Mouse (Mus musculus): Measurements from ENCODE around the gene Slc35b3. TPM values are rescaled to one million over a fixed set of nuclear protein-coding genes. Genes with fewer than 3 reads are reported as not detected.
A peak's percentile ranks its signal among the peaks of the same experiment; 100 is the strongest.

Gene Slc35b3
- polyA plus RNA-seq, 1 experiment from 2014 or later = 42.8 TPM

GRCm38 (mm10) chr13:38971047-38971446 is 10.4 kb upstream of the Slc35b3 start:
- 73% methylated on average over 4 of the region's 4 CpGs for WGBS
- no peak overlapping the region for H3K4me2 ChIP-seq

DNA sequence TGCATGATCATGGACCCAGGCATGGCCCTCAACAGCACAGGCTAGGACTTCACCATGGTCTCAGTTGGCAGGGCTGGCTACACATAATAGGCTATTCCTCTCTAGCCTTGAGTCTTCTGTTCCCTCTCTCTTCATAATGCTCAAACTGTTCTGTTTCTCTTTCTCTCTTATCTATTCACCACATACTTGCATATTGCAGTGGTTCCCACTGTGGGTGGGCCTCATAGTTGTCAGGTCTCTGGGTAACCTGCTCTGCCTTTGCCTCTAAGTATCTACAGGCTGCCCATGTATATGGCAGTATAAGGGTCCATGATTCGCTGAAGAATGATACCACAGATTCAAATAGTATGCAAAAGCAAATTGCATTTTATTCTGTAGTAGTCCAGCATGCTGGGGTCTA is 6.8 kb upstream of the Slc35b3 start:
- no peak overlapping the region for H3K4me3 ChIP-seq (replicated peaks)
- H3K27ac ChIP-seq = no peak overlapping the region
- no peaks in the 10 kb centered on the region for H3K4me1 ChIP-seq
- H3K27me3 ChIP-seq (replicated peaks) = no peaks in the 10 kb centered on the region
- H3K36me3 ChIP-seq = no peaks in the 10 kb centered on the region
- no peak for ATAC-seq (ENCODE audit: insufficient read depth, low FRiP score, low read depth)
- no peak overlapping the region for H3K4me2 ChIP-seq
- WGBS = 84% methylated on average over 1 of the region's 1 CpGs
- no peaks in the 10 kb centered on the region for H3K9me3 ChIP-seq
- H3K9ac ChIP-seq = no peak overlapping the region

More at GRCm38 (mm10) chr13:38971047-38971446, 10.4 kb upstream of the Slc35b3 start:
- Histone ChIP-seq H3K4me3 (replicated peaks) (no peak overlapping the region), H3K9me3 (no peaks in the 10 kb centered on the region), H3K27me3 (replicated peaks) (no peaks in the 10 kb centered on the region), H3K4me1 (no peaks in the 10 kb centered on the region), H3K36me3 (no peaks in the 10 kb centered on the region), H3K9ac (no peak overlapping the region), H3K27ac (no peak overlapping the region)
- ATAC-seq (ENCODE audit: insufficient read depth, low FRiP score, low read depth) = no peak

GRCm38 (mm10) chr13:38966922-38967448 is 6.3 kb upstream of the Slc35b3 start:
- Histone ChIP-seq H3K4me1 (no peaks in the 10 kb centered on the region), H3K4me2 (no peak overlapping the region), H3K27ac (no peak overlapping the region), H3K4me3 (replicated peaks) (no peak overlapping the region), H3K9ac (no peak overlapping the region), H3K9me3 (no peaks in the 10 kb centered on the region), H3K27me3 (replicated peaks) (no peaks in the 10 kb centered on the region), H3K36me3 (no peaks in the 10 kb centered on the region)
- 87% methylated on average over 2 of the region's 2 CpGs for WGBS
- ATAC-seq (ENCODE audit: insufficient read depth, low FRiP score, low read depth) = no peak

GRCm38 (mm10) chr13:38962771-38963170 is 2.1 kb upstream of the Slc35b3 start:
- 68% methylated on average over 2 of the region's 2 CpGs for WGBS

DNA sequence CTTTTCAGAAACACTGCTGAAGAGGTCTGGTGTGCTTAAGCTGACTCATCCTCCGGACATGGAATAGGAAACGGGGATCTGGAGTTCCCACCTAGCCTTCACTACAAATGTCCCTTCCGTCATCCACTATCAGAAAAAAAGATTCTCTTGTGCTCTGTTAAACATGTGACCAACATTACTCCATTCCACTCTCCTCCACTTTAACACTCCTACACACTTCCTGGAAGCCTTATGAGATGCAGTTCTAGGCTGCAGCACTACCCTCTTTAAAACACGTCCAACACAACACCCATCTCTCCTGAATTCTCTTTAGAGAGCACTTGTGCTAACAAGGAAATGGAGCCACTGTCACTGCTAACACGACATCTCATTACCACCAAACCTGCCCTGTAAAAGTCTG is 2.6 kb downstream of the Slc35b3 start:
- H3K27ac ChIP-seq = peak overlapping the region; percentile 36; the same call in 1 of the 2 replicates
- 59% methylated on average over 5 of the region's 5 CpGs for WGBS
- no peak overlapping the region for H3K9ac ChIP-seq
- peaks cover 11% of the 10 kb centered on the region; the same call in 1 of the 2 replicates for H3K36me3 ChIP-seq
- no peak for ATAC-seq (ENCODE audit: insufficient read depth, low FRiP score, low read depth)
- no peaks in the 10 kb centered on the region for H3K27me3 ChIP-seq (replicated peaks)
- H3K4me1 ChIP-seq = peaks cover 17% of the 10 kb centered on the region
- no peaks in the 10 kb centered on the region for H3K9me3 ChIP-seq
- H3K4me2 ChIP-seq = peak overlapping the region; percentile 20; the same call in 1 of the 2 replicates
- no peak overlapping the region; the same call in 1 of the 2 replicates for H3K4me3 ChIP-seq (replicated peaks)

More at GRCm38 (mm10) chr13:38962771-38963170, 2.1 kb upstream of the Slc35b3 start:
- H3K4me2 ChIP-seq = no peak overlapping the region
- no peak overlapping the region for H3K27ac ChIP-seq
- H3K36me3 ChIP-seq = no peaks in the 10 kb centered on the region
- H3K27me3 ChIP-seq (replicated peaks) = no peaks in the 10 kb centered on the region
- H3K4me3 ChIP-seq (replicated peaks) = no peak overlapping the region
- no peaks in the 10 kb centered on the region for H3K9me3 ChIP-seq
- H3K4me1 ChIP-seq = peaks cover 15% of the 10 kb centered on the region
- no peak overlapping the region for H3K9ac ChIP-seq
- ATAC-seq (ENCODE audit: insufficient read depth, low FRiP score, low read depth) = no peak

- Histone ChIP-seq H3K9ac (no peak overlapping the region), H3K27ac (no peak overlapping the region), H3K4me3 (replicated peaks) (no peak overlapping the region), H3K36me3 (peaks cover 12% of the 10 kb centered on the region), H3K4me1 (no peaks in the 10 kb centered on the region), H3K4me2 (no peak overlapping the region), H3K27me3 (replicated peaks) (no peaks in the 10 kb centered on the region), H3K9me3 (no peaks in the 10 kb centered on the region)
- ATAC-seq (ENCODE audit: insufficient read depth, low FRiP score, low read depth) = no peak
- 75% methylated on average over 3 of the region's 3 CpGs for WGBS
These were observed 14.2 kb downstream of the Slc35b3 start for GRCm38 (mm10) chr13:38946296-38947012.

- Histone ChIP-seq H3K9me3 (no peaks in the 10 kb centered on the region), H3K27ac (no peak overlapping the region), H3K36me3 (peaks cover 12% of the 10 kb centered on the region), H3K27me3 (replicated peaks) (no peaks in the 10 kb centered on the region), H3K4me1 (no peaks in the 10 kb centered on the region), H3K4me2 (no peak overlapping the region), H3K9ac (no peak overlapping the region), H3K4me3 (replicated peaks) (no peak overlapping the region)
- ATAC-seq (ENCODE audit: insufficient read depth, low FRiP score, low read depth) = no peak
- 60% methylated on average over 1 of the region's 1 CpGs for WGBS
These were observed 14.9 kb downstream of the Slc35b3 start for GRCm38 (mm10) chr13:38945767-38946166.

DNA sequence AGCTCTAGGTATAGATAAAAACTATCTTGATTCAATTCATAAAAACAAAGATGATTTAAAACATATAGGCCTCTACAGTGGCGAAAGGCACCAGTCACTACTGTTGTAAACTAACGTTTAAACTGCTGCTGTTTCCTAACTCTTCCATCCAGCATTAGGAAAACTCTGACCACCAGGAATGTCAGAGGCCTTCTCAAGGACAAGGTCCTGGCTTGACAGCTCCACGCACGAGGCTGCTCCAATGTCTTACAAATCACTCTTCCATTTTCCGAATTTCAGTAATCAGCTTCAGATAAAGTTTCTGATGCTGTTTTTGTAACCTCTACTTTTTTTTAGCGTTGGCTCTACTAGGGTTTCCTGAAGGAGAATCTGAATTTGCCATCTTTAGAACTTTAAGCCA is 15.7 kb downstream of the Slc35b3 start:
- Histone ChIP-seq H3K4me3 (replicated peaks) (no peak overlapping the region), H3K27me3 (replicated peaks) (no peaks in the 10 kb centered on the region), H3K27ac (no peak overlapping the region), H3K4me1 (no peaks in the 10 kb centered on the region), H3K9me3 (no peaks in the 10 kb centered on the region), H3K4me2 (no peak overlapping the region), H3K9ac (no peak overlapping the region), H3K36me3 (peaks cover 12% of the 10 kb centered on the region)
- ATAC-seq (ENCODE audit: insufficient read depth, low FRiP score, low read depth) = no peak
- WGBS = 86% methylated on average over 6 of the region's 6 CpGs

- no peaks in the 10 kb centered on the region for H3K4me1 ChIP-seq
- H3K4me3 ChIP-seq (replicated peaks) = no peak overlapping the region
- WGBS = 82% methylated on average over 4 of the region's 4 CpGs
- ATAC-seq (ENCODE audit: insufficient read depth, low FRiP score, low read depth) = no peak
- H3K9ac ChIP-seq = no peak overlapping the region
- H3K4me2 ChIP-seq = no peak overlapping the region
- H3K9me3 ChIP-seq = no peaks in the 10 kb centered on the region
- H3K36me3 ChIP-seq = peaks cover 19% of the 10 kb centered on the region; the same call in 1 of the 2 replicates
- no peaks in the 10 kb centered on the region for H3K27me3 ChIP-seq (replicated peaks)
- no peak overlapping the region for H3K27ac ChIP-seq
These were observed 18.9 kb downstream of the Slc35b3 start for GRCm38 (mm10) chr13:38941786-38942185.

- Histone ChIP-seq H3K36me3 (peaks cover 22% of the 10 kb centered on the region), H3K27me3 (replicated peaks) (no peaks in the 10 kb centered on the region), H3K9me3 (no peaks in the 10 kb centered on the region), H3K4me1 (no peaks in the 10 kb centered on the region), H3K4me2 (no peak overlapping the region), H3K4me3 (replicated peaks) (no peak overlapping the region), H3K27ac (no peak overlapping the region), H3K9ac (no peak overlapping the region)
- ATAC-seq (ENCODE audit: insufficient read depth, low FRiP score, low read depth) = peak; percentile 31; the same call in 1 of the 2 replicates
- 81% methylated on average over 19 of the region's 19 CpGs for WGBS
These were observed 19.4 kb downstream of the Slc35b3 start for GRCm38 (mm10) chr13:38941280-38941679.

DNA sequence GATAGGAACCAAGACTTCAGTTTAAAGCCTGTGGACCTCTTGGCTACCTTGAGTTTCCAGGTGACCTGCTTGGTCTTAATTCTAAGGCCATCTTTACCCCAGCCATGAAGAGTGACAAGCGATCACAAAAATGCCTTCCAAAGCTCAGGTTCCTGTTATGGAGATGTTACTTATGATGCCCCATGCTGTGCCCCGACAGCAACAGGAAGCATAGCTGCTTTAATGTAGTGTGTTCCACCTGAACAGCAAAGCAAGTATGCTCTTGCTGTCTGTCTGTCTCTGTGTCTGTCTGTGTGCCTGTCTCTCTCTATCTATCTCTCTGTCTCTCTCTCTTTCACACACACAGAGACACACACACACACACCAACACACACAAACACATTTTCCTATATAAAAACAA is 22.2 kb downstream of the Slc35b3 start:
- no peak for ATAC-seq (ENCODE audit: insufficient read depth, low FRiP score, low read depth)
- H3K4me3 ChIP-seq (replicated peaks) = no peak overlapping the region
- no peak overlapping the region for H3K9ac ChIP-seq
- no peak overlapping the region for H3K27ac ChIP-seq
- WGBS = 88% methylated on average over 2 of the region's 2 CpGs
- no peaks in the 10 kb centered on the region for H3K4me1 ChIP-seq
- H3K9me3 ChIP-seq = no peaks in the 10 kb centered on the region
- peaks cover 25% of the 10 kb centered on the region for H3K36me3 ChIP-seq
- no peaks in the 10 kb centered on the region for H3K27me3 ChIP-seq (replicated peaks)
- no peak overlapping the region for H3K4me2 ChIP-seq

- no peaks in the 10 kb centered on the region for H3K4me1 ChIP-seq
- H3K36me3 ChIP-seq = peaks cover 22% of the 10 kb centered on the region
- no peak overlapping the region for H3K27ac ChIP-seq
- no peak overlapping the region for H3K4me2 ChIP-seq
- 79% methylated on average over 10 of the region's 10 CpGs for WGBS
- H3K9ac ChIP-seq = no peak overlapping the region
- no peak for ATAC-seq (ENCODE audit: insufficient read depth, low FRiP score, low read depth)
- H3K9me3 ChIP-seq = no peaks in the 10 kb centered on the region
- H3K4me3 ChIP-seq (replicated peaks) = no peak overlapping the region
- no peaks in the 10 kb centered on the region for H3K27me3 ChIP-seq (replicated peaks)
These were observed 23.7 kb downstream of the Slc35b3 start for GRCm38 (mm10) chr13:38936860-38937471.

Data from stomach, embryonic 15.5 days (tissue).